Mouse (Mus musculus): ENCODE data around the gene Aco1.

- no peak for TF ChIP-seq CTCF (IDR thresholded peaks at IDR 0.05; ENCODE audit: extremely low read depth, insufficient read depth, low read length)
- no peak for TF ChIP-seq POLR2A (IDR thresholded peaks at IDR 0.05; ENCODE audit: extremely low read depth, insufficient read depth, low read length)
Observed at GRCm38 (mm10) chr4:40192246-40192645, 49.4 kb downstream of the Aco1 start.

Data from cortical plate, adult 2 months (tissue).